7 mouse cellular contexts compared by ENCODE assay signal in genomic region chr5:30270571-30271190, GRCm38 (mm10). TPM values are rescaled to one million over a fixed set of nuclear protein-coding genes. Genes with fewer than 3 reads are reported as not detected.
A peak's percentile ranks its signal among the peaks of the same experiment; 100 is the strongest.
DNase-seq lines count a peak whose midpoint lies in the region; ATAC-seq and TF ChIP-seq lines count a peak whose summit lies in the region.

No protein-coding gene starts in this region.

- intact Hi-C loops in left cerebral cortex, postnatal 4 days (cut with DNase I), result no loop called here
- intact Hi-C loops in gastrocnemius, adult 2 months (cut with DNase I), result no loop called here

- TF ChIP-seq CTCF in gastrocnemius, adult 2 months (IDR thresholded peaks at IDR 0.05), result no peak

- no peak for ATAC-seq in monocyte, adult 5-6 weeks (replicated peaks; ENCODE audit: insufficient number of reproducible peaks, low FRiP score, low TSS enrichment, poor library complexity, severe bottlenecking)

- H3K27ac ChIP-seq in gastrocnemius, adult 2 months, result peak overlapping the region; percentile 53

- peak; percentile 51 for DNase-seq in left cerebral cortex, adult 11 months (ENCODE audit: low spot score)
- no peak for DNase-seq in left cerebral cortex, postnatal 4 days
- DNase-seq in gastrocnemius, adult 2 months, result peak; percentile 59
- peak; percentile 69 for DNase-seq in layer of hippocampus, adult 9-10 months (ENCODE audit: low spot score)
- peak; percentile 49 for DNase-seq in right cerebral cortex, postnatal 14 days
- DNase-seq in urinary bladder, postnatal 36 days (ENCODE audit: low spot score in 2 of 2), result no peak

- no peak overlapping the region for H3K4me3 ChIP-seq in gastrocnemius, adult 2 months

RNA-seq across cellular contexts. Expression of gene Drc1, which starts 10.5 kb away (rescaled TPM):
- total RNA-seq in left cerebral cortex, postnatal 4 days (2021), result 10 to 100 TPM; 12.6 to 14.6 TPM
- not detected for total RNA-seq in gastrocnemius, adult 2 months (2021)
- 0.19 to 0.53 TPM in 2 of 3 replicates, not detected in the other for total RNA-seq in monocyte, adult 5-6 weeks (2017)

RNA-seq across cellular contexts. Expression of gene Selenoi, which starts 38.3 kb away (rescaled TPM):
- total RNA-seq in left cerebral cortex, postnatal 4 days (2021), result 10 to 100 TPM; 67.2 to 78.6 TPM
- total RNA-seq in gastrocnemius, adult 2 months (2021), result 10 to 100 TPM in 1 of 2 experiments, 1 to 10 TPM in 1; 8.3 to 11.4 TPM
- 19.7 to 23.6 TPM (median 22.3 TPM) in 3 replicates for total RNA-seq in monocyte, adult 5-6 weeks (2017)

Comparison
In these comparisons a context has a peak if more than half of its experiments do, and no peak if none do; other contexts are left out.
1. DNase-seq: peak in left cerebral cortex, adult 11 months (single experiment), gastrocnemius, adult 2 months (single experiment), layer of hippocampus, adult 9-10 months (single experiment) and right cerebral cortex, postnatal 14 days (single experiment); none in left cerebral cortex, postnatal 4 days (single experiment) and urinary bladder, postnatal 36 days (0 of 2).